Mouse (Mus musculus) frontal cortex, postnatal 25 days (tissue): ENCODE measurements around the gene Oosp1.

Source experiments
- DNase-seq, 2 experiments: peaks; one replicate each; pipeline ENCODE4 v3.0.0; 2022; ENCODE audit warnings: low spot score in 2 of 2

The Oosp1 gene

DNA sequence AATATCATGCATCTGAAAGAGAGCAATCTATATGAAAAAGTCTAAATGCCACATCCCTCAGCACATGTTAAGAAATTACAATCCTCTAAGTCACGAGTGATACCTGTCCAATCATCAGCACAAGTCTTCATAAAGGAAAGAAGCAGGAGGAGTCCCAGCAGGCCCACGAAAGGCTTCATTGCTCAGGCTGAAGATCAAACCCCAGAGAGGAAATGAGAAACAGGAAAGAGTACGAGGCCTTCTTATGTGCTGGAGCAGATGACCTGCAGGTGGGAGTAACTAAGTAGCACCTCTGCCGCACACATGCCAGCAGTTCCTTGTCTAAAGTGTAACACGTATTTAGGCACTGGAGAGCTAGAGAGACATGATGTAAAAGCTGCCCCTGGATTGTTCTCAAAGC is at the start of gene Oosp1:
TSS of gene Oosp1 (minus strand) at position 312 of the 400 bp plus-strand sequence.
- DNase-seq: no peak

DNA sequence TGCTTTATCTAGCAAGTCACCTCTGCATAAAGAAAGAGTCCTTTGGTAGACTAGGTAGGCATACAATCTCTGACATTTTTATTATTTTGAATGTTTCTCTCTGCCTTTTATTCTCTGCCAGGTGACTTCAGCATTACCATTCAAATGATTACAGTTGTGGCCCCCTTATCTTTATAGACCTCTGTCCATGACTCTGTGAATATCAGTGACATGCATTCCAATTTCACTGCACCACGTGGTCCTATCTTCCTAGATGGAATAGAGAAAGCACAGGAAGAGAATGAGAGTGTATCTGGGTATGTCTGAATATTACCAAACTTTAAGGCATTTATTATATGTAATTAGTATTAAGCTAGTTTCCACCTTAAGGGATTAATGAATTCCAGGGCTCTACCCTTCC is 45.5 kb upstream of the Oosp1 start:
- DNase-seq: no peak

DNA sequence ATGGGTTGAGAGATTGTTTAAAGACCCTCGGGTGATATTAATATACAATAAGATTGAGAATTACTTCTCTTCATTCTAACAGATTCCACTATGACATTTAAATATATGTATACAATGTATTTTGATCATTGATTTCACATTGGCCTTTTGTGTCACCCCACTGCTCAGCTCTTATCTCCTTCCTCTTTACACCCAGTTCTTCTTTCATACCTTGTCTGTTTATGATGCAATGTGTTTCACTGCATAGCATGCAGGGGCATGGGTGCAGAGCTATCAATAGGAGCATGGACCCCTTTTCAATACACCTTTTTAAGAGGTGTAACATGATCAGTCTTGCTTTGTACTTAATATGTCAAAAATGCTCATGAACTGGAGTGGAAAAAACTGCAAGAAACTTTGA is 39.3 kb upstream of the Oosp1 start:
- no peak for DNase-seq

DNA sequence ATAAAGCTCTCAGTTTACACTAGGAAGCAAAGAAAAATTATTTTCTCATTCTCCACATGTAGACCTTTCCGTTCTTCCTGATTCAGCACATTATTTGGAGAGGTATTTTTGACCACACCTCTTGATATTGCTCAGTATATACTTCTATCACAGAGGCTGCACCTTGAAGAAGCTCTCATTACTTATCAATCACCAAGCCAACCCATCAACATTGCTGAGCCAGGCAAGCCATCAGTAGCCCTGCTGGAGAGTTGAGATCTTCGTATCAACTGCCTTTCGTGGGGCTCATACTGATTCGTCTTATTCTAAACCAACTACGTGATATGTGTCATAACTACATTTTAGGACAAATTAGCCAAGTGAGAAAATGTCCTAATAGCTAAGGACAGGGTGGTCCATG is 36.4 kb upstream of the Oosp1 start:
- no peak for DNase-seq

DNA sequence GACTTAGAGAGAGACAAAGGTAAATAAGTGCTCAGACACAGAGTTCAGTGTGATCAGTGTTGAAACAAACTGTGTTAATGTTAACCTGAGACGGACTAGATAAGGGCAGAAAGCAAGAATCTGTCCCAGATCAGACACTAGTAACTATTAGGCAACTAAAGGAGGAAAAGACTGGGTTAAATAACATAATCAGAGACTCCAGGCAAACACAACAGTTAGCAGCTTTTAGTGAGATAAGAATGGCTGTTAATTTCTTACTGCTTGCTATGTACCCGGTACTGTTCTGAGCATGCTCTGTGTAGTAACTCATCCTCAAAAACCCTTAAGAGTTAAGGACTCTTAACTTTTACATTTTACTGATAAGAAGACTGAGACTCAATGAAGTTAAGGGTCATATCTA is 35.0 kb upstream of the Oosp1 start:
- no peak for DNase-seq

DNA sequence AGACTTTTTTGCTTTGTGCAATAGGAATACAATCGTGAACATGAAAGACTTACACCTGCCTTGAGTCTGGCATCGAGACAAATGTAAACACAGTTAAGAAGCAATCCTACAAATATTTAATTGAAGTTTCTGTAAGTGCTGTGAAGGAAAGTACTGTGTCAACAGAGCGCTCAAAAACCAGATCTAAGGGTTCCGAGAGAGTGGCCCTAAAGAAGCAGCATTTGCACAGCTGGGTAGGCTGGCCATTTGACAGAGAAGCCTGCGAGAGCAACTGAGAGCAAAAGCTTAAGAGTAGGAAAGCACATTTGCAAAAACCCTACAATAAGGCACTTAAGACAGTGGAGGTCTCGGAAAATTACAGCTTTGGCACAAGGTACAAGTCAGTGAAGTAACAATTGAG is 33.3 kb upstream of the Oosp1 start:
- DNase-seq: no peak

DNA sequence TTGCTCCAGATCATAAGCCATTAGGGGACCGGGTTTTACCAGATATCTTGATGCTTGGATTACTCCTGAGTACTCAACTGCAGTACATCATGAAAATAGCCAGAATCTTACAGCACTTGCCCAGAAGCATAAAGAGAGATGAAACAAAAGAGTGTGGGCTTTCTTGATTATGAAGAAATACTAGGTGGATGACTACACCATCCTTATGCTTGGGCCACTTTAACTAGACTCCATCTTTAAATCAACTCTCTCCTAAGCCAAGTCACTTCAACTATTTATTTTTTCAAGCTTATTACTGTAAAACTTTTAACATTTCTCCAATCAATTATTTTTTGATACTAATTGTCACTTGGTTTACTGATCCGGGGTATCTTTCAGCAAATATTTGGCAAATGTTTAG is 32.9 kb upstream of the Oosp1 start:
- no peak for DNase-seq

DNA sequence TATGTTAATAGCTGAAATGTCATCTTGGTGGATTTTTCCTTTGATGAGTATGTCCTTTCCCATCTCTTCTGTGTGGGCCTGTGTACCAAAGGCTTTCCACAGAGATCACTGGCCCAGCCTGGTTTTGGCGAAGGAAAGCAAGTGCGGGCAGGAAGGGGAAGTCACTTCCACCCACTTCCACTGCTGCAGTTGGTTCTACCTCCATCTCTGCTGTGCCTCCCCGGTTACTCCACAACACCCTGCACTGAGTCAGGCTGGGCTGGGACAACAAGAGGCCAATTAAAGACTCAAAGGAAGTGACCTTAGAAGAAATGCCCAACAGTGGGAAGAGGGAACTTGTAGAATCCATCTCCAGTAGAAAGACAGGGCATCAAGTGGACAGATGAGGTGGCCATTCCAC is 29.1 kb upstream of the Oosp1 start:
- no peak for DNase-seq

DNA sequence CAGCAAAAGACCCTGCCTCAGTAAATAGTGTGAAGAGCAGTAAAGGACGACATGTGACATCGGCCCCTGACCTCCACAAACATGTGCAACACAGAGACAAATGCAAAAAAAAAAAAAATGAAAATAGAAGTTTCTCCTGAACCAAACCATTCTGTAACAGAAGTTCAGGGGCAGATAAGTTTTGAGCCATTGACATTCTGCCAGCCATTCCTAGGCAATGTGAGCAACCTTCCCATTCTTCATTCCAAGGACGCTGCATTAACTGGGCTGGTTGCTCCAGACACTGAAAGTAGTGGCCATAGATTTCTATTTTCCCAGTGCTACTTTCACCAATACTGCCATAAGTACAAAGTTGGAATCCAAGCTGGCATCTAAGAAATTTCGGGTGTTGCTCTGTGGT is 21.5 kb upstream of the Oosp1 start:
- no peak for DNase-seq

DNA sequence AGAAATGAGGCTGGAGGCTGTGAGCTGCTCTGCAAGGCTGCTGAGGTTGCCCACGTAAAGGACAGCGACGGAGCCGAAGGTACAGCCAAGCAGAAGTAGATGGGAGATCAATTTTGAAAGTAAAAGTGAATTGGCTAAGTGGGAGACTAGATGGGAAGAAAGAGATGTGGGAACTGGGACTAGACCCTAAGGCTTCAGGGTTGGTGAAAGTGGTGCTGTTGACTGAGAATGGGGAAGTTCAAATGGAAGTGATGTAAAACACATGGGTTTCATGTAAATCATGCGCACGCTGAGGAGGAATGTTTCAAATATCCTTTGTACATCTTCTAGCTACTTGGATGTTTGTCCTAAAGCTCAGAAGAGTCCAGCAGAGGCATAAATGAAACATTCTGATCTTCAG is 7.4 kb upstream of the Oosp1 start:
- DNase-seq: no peak

DNA sequence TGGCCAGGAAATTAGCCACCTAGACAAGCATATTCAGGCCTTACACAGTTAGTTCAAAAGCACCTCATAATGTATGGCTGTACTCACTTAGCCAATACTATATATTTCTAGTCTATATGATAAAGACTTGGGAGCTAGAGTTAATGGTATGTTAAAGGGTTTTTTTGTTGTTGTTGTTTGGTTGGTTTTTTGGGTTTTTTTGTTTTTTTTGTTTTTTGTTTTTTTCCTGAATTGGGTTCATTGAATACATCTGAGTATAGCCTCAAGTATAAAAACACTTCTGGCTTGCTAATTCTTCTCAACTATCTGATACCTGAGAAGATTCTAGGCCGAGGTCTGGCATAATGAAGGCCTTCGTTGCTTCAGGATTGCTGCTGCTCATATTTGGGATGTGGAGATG is 5.8 kb upstream of the Oosp1 start, which contains the start of gene Oosp3:
TSS of gene Oosp3 (plus strand) at position 301 of the 400 bp plus-strand sequence.
- DNase-seq: no peak

DNA sequence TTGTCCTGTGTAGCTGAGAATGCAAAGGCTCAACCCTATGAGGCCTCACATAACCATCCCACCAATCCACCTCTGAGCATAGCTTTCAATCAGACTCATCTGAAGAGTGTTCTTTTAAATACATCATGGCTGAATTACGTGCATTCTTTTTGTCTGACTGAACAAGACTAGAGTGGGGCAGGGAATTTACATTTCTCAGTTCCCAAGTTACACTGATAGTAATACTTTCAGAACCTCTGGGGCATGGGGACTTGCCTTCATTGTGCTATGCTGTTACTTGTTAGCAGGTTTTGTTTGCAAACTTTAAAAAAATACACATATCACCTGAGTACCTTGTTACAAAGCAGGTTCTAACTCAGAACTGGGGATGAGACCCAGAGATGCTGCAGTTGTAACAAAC is 504 bp upstream of the Oosp1 start:
- DNase-seq: no peak

DNA sequence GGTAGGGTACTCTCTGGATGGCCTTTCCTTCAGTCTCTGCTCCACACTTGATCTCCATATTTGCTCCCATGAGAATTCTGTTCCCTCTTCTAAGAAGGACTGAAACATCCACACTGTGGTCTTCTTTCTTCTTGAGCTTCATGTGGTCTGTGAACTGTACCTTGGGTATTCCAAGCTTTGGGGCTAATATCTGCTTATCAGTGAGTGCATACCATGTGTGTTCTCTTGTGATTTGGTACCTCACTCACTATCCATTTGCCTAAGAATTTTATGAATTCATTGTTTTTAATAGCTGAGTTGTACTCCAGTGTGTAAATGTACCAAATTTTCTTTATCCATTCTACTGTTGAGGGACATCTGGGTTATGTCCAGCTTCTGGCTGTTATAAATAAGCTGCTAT is 29.4 kb downstream of the Oosp1 start:
- DNase-seq: no peak

DNA sequence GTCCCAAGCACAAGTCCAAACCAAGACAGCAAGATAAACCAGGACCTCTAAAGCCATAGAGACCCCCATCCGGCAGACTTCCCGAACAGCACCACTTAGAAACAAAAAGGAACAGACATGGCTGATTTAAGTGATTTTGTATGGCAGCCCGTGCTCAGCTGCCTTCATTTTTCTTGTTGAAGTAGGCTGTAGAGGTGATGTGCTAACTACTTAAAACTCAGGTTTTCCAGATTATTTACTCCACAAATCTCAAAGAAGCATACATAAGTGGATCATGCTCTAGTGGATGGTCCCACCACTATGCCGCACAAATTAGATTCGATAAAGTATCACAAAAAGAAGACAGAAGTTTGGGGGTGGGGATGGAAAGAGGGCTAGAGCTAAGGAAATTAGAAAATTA is 30.5 kb downstream of the Oosp1 start, which contains the start of gene Oosp2:
TSS of gene Oosp2 (minus strand) at position 101 of the 400 bp plus-strand sequence.
- DNase-seq: no peak

DNA sequence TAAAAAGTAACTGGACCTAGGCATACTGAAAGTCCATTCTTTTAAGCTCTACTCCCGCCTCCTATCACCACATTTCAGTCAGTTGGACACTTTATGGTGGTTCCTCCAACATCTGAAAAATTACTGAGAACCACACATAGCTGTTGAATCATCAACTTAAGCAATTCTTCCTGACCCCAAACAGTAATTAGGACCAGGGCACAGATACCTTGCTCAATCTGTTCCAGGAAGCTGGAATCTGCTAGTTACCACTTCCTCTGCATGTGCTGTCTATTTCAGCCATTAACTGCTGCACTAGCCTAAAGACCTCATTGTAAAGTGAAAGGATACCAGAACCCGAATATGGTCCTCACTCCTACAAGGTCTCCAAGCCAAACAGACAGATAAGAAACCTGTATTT is 31.8 kb downstream of the Oosp1 start:
- DNase-seq: no peak

DNA sequence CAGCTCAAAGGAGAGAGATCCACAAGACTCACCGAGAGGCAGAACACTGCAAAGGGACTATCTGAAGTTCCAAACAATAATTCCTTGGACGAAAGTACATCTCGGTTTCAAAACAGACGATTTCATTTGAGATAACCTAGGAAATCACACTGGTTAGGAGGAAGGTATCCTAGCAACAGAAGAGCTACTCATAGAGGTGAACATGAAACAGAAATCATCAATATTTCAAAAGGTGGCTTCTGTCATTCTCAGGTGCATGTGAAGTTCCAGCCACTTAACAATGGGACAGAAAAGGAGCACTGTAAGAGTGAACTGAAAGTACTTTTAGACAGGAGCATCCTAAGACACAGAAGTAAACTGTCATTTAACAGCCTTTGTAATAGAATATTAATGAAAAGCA is 41.4 kb downstream of the Oosp1 start:
- no peak for DNase-seq

DNA sequence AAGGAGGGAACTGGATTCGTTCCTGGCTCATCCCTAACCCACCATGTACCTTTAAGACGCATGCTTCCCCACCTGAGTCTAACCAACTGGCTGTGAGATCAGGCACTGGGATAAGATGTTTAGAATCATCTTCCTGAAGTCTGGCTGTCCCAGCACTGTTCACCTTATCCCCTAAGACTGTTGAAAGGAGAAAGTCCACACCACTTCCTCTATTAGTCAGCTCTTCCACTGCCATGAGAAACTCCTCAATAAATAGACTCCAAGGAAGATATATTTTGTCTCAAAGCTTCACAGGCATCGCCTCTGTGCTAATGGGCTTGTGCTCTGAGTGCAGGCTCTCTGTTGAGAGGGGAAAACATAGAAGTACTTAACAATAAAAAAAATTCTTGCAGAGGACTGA is 44.8 kb downstream of the Oosp1 start:
- DNase-seq: no peak

DNA sequence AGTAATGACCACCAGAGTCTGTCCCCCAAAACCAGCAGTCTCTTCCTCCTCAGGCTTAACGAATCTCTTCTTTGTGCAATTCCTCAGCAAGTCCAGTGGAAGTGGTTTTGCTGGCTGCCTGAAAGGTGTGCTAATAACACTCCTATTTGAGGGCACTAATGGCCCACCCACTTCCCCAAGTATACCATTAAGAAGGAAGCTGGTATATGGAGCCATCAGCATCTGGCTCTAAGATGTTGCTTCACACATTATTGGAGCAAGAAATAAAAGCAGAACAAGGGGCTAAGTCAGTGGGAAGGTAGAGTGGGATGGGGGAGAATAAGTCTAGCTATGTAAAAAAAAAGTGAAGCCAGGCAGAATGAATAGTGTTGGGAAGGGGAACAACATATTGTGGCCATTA is 50.2 kb downstream of the Oosp1 start, which contains the start of gene Ms4a3:
TSS of gene Ms4a3 (minus strand) at position 120 of the 400 bp plus-strand sequence.
- no peak for DNase-seq

DNA sequence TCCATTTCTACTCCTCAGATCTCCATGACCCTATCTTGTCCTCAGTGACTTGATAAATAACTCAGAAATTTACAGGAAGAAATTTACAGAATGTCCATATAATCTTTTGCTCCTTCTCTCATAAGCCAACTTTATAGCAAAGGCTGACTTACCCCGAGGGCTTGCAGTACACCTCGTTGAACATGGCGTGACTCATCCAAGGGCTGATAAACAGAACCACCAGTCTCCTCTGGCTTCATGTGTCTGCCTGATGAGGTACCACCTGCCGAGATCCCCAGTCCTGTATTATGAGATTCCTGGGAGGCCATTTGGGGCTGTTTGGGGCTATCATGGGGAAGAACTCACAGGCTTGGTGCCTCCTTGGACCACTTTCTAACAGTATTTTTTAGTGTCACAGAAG is 51.9 kb downstream of the Oosp1 start:
- DNase-seq: no peak

DNA sequence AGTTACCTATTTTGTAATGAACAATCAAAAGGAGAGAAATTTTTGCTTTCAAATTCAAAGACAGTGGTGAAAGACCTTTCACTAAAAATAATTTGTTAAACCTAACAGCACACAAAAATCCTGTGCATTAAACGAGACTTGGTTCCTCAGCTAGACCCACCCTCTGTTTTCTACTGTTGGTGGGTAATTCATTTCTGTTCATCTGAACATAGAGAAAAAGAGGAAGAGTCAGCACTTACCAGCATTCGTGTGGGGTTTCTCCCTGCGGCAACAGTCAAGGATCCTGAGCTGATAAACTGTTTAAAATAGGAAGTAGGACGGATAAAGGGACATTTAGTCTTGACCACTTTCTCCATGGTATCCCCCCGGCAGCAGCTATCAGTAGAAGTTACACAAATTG is 55.4 kb downstream of the Oosp1 start:
- no peak for DNase-seq

DNA sequence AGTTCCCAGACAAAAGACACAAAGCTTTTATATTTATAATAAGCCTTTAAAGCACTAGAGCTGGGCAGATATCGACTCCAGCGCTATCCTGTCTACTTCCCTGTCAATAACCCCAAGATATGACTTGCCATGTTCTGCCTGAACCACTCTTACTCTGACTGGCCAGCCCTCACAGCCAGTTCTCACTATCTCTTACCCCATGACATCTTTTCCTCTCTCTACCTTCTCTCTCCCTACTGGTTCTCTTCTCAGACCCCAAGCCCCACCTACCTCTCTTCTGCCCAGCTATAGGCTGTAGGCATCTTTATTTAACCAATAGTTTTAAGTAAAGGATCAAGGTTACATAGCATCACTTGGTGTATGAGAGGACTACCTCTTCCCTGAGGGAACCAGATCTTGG is 56.6 kb downstream of the Oosp1 start:
- no peak for DNase-seq

DNA sequence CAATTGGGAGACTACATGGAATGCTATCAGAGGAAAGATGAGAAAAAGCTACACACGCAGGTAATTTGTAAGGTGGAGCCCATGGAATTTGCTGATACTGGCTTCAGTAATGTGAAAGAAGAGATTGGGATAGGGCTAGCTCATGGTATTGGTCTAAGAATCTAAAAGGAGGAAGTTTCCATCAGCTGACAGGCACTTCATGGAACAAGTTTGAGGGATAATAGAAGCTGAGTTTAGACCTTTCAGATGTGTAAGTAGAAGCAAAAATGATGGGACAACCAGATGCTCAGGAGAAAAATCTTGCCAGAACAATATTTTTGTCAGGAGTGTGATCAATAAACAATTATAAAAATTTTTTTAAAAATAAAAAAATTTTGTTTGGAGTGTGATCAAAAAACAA is 57.2 kb downstream of the Oosp1 start:
- no peak for DNase-seq

DNA sequence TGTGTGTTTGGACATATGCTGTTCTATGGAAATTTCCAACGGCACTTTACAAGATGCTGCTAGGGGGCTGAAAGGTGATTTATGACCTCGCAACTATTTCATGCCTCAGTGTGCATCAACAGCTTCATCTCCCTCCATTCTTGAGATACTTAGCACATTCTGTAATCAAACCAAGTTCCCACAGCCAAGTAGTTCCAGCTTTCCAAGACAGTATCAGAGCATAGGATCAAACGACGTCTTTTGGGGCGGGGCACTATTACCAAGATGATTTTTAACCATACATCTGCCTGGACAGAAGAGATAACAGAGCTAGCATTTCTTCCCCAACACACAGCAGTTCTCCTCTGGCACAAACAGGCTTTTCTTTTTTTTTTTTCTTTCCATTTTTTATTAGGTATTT is 65.7 kb downstream of the Oosp1 start:
- DNase-seq: no peak

DNA sequence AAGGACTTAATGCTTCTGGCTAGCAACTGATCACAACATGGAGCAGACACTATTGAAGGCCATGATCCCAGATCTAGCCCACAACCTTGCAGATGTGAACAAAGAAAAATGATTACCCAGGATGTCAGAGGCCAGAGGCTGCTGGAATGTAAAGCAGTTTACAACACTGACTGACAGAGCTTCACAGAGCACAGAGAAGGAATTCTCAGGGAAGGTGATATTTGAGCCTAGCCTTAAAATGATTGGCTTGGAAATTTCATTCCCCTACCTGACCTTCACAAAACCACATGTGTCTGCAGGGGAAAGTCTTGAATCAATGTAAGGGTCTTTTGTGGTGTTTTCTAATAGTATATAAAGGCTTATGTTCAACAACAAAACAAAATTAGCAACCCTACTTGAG is 66.2 kb downstream of the Oosp1 start:
- DNase-seq: no peak

DNA sequence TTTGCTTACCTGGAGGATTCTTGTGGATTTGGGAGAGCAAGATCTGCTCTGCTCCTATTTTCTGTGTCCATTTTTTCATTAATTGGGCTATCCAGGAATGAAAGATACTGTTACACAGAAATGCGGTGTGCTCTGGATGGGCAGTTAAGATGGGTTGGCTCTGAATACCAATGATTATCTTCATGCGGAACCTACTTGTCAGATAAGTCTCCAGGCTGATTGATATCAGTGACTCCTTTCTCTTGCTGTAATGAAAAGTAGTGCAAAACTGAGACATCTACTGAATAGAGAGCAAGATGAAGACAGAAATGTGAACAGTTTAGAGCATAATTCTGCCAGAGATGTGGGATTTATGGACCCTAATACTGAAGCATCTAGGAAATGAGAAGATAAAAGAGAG is 67.4 kb downstream of the Oosp1 start, which contains the start of gene Ms4a2:
TSS of gene Ms4a2 (minus strand) at position 169 of the 400 bp plus-strand sequence.
- no peak for DNase-seq
